Mouse (Mus musculus): ENCODE data around the gene Igfals. TPM values are rescaled to one million over a fixed set of nuclear protein-coding genes. Genes with fewer than 3 reads are reported as not detected.
A peak's percentile ranks its signal among the peaks of the same experiment; 100 is the strongest.

The Igfals gene
- total RNA-seq, 2 experiments from 2014 or later = not detected

DNA sequence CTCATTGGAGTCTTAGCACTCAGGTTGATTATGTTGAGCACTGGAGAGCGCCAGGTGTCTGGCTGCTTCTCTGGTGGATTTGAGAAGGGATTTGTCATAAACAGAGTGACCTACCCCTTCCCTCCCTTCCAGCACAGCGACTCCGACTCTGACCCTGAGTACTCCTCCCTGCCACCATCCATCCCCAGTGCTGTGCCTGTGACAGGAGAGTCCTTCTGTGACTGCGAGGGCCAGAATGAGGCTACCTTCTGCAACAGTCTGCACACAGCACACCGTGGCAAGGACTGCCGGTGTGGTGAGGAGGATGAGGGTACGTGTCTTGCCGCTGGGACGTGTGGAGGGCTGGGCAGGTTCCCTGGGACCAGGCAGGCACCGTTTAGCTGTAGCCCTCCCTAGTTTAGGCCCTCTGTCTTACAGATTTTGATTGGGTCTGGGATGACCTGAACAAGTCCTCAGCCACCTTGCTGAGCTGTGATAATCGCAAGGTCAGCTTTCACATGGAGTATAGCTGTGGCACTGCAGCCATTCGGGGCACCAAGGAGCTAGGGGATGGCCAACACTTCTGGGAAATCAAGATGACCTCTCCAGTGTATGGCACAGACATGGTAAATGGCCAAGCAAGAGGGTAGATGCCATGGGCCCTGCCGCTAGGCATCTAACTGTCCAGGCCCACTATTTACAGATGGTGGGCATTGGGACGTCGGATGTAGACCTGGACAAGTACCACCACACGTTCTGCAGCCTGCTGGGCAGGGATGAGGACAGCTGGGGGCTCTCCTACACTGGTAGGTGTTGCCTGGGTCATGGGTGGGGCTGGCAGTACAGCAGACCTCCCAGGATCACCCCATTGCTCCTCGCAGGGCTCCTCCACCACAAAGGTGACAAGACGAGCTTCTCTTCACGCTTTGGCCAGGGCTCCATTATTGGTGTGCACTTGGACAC lies 24.6 kb downstream of the Igfals start:
- intact Hi-C loops (cut with DNase I) = no loop called here
- DNase-seq (ENCODE audit: low spot score in 2 of 2) = peak in 1 of 2 experiments; percentile 13

DNA sequence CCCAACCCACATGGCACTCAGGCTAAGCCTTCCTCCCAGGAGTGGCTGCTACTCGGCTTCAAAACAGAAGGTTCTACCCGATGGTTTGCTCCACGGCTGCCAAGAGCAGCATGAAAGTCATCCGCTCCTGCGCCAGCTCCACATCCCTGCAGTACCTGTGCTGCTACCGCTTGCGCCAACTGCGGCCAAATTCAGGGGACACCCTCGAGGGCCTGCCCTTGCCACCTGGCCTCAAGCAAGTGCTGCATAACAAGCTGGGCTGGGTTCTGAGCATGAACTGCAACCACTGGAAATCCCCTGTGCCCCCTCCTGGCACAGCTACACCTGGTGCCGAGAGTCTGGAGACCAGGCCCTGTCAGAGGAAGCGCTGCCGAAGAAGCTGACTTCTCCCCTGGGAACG lies 25.5 kb downstream of the Igfals start:
- intact Hi-C loops (cut with DNase I) = no loop called here
- no peak for DNase-seq (ENCODE audit: low spot score in 2 of 2)

DNA sequence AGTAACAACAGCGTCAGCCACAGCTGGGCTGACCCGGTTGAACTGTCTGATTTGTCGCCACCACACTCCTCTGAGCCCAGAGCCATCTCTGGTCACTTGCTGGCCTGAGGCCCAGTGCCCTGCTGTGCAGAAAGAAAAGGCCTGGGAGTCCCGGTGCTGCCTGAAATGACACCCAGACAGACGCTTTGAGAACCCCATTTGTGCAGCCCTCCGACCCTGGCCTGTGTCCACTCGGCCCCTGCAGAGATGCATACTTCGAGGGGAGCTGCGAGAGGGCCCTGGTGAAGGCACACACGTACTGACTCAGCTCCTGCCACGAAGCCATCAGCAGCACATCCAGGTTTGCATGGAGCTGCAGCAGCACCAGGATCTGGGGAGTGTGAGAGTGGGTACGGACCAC lies 27.0 kb downstream of the Igfals start:
- intact Hi-C loops (cut with DNase I) = no loop called here
- no peak for DNase-seq (ENCODE audit: low spot score in 2 of 2)

DNA sequence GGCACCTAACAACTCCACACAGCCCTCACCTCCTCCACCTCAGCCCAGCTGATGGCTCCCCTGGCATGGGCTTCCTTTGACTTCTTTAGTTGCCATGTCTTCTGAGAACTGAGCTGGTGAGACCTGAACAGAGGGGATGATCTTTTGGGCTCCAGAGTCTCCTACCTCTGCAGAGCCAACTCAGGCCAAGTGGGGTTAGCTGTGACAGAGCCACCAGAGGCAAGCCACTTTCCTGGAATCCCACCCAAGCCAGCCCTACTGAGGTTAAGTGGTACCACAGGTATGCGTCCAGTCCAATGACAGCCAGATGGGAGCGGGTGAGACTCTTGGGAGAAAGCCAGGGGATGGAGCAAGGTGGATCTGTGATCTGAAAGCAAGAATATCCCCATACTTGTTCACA lies 27.5 kb downstream of the Igfals start:
- intact Hi-C loops (cut with DNase I) = no loop called here
- DNase-seq (ENCODE audit: low spot score in 2 of 2) = no peak

DNA sequence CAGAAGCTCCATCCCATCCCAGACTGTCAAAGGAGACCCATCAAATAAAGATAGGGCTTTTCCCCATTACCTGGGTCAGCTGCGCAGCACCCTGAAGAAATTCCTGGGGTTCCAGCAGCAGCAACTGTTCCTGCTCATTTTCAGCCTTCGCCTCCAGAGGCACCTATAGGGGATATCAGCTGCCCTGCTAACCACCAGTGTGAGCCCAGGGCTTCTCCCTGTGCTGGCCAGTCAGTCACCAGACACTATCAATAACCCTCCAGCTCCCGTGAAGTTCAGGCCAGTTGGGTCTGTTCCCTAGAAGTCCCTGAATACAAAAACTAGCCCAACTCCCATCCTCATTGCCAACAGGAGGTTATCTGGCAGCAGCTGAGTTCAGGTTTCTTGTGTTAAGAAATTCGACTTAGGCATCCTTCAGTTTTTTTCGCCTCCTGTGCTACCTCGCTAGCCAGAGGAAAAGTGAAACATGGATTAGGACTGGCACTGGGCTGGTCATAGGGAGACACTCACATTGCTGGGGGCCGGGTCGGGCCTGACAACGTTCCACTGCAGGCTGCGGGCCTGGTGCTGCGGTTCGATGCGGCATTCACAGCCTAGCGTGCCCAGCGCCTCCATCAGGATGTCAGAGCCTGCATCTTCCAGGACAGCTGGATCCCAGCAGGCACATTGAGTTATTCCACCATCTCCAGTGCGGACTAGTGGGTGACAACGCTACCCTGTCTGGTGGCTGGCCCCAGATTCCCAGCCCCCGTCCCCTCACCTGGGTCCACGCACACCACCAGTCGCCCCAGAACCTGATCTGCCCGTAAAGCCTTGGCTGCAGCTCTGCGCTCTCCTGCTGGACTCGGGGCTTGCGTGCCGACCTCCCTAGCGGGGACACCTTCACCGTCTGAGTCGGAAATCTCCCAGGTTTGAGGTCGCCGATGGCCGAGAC lies 28.5 kb downstream of the Igfals start:
- intact Hi-C loops (cut with DNase I) = no loop called here
- no peak for DNase-seq (ENCODE audit: low spot score in 2 of 2)

DNA sequence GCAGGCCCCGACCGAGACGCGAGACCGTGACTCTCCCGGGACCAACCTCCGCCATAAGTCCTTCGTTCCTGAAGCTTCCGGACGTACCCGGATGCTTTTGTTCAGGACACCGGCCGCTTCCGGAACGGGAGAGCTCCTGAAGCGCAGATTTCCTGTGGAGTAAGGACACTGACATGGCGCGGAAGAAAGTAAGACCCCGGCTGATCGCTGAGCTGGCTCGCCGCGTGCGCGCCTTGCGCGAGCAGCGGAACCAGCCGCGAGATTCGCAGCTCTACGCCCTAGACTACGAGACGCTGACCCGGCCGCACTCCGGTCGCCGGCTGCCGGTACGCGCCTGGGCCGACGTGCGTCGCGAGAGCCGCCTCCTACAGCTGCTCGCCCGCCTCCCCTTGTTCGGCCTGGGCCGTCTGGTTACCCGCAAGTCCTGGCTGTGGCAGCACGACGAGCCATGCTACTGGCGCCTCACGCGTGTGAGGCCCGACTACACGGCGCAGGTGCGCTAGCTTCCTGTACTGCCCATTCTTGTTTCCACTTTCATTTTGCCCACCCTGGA lies 29.3 kb downstream of the Igfals start, which contains the start of the genes Eme2 and Mrps34:
TSS of gene Eme2 (minus strand) at position 93 of the 553 bp plus-strand sequence.
TSS of gene Mrps34 (plus strand) at position 122 of the 553 bp plus-strand sequence.
- peak; percentile 89 for DNase-seq (ENCODE audit: low spot score in 2 of 2)
- intact Hi-C loops (cut with DNase I) = no loop called here

DNA sequence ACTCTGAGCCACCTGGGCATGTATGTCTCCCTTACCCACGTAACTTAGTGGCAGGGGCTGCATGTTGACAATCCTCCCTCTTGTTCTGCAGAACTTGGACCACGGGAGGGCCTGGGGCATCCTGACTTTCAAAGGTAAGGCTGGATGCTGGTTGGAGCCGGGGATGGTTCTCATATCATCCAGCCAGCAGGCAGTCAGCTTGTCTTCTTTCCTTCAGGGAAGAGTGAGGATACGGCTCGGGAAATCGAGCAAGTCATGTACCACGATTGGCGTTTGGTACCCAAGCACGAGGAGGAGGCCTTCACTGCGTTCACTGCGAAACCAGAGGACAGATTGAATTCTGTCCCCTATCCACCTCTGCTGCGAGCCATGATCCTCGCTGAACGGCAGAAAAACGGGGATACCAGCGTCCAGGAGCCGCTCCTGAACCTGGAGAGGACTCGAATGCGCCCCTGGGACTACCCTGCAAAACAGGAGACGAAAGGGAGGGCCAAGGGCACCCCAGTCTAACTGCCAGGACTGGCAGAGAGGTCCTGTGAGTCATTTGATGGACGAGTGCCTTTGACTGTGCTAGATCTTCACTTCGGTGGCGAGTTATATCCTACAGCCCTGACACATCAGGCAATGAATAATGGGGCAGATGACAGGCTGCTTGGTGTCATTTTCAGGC lies 29.9 kb downstream of the Igfals start:
- DNase-seq (ENCODE audit: low spot score in 2 of 2) = no peak
- intact Hi-C loops (cut with DNase I) = no loop called here

DNA sequence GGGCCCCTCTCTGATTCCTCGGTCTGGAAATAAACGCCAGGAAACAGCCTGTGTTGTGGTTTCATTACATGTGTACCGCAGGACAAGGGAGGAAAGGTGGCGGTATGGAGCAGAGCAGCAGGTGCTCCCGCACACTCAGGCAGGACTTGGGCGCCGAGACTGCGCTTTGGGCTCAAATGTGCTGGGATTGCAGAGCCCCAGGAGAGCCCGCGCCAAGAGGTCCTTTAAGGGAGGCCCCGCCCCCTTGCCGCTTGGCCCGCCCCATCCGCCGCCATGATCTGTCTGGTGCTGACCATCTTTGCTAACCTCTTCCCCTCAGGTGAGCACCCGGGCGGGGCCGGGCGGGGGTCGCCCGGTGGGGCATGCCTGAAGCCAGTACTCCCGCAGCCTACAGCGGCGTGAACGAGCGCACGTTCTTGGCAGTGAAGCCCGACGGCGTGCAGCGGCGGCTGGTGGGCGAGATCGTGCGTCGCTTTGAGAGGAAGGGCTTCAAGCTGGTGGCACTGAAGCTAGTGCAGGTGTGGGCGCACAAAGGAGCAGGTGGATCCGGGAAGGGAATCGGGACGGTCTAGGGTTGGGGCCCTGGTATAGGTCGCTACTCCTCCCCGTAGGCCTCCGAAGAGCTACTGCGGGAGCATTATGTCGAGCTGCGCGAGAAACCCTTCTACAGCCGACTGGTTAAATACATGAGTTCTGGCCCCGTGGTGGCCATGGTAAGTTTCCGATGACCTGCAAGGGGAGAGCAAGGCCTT lies 30.6 kb downstream of the Igfals start, which contains the start of gene Nme3:
TSS of gene Nme3 (plus strand) at position 260 of the 752 bp plus-strand sequence.
- peak; percentile 74 to 80 for DNase-seq (ENCODE audit: low spot score in 2 of 2)
- intact Hi-C loops (cut with DNase I) = no loop called here

DNA sequence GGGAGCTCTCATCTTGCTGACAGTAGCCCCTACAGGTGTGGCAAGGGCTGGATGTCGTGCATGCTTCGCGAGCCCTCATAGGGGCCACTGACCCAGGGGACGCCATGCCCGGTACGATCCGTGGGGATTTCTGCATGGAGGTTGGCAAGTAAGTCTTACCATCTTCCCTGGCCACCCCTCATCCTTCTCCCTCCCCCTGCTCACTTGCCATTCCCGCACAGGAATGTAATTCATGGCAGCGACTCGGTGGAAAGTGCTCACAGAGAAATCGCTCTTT lies 31.1 kb downstream of the Igfals start:
- DNase-seq (ENCODE audit: low spot score in 2 of 2) = no peak
- intact Hi-C loops (cut with DNase I) = no loop called here

DNA sequence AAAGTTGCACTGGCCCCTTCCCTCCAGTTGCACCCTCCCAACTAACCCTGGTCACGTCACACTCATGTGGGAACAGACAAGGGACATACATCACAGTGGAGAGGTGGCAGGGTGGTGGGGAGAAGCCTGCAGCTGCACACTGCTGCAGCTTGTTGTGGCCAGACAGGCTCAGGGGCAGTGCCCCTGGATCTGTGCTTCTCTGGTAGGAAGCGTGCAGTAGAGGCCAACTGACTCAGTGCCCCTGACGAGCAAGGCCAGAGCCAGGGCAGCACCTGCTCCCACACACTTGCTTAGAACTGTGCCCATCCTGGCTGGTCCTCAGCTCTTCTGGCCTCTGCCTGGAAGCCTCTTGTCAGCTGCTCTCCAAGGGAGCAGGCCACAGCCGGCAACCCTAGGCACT lies 31.8 kb downstream of the Igfals start:
- peak in 1 of 2 experiments; percentile 15 for DNase-seq (ENCODE audit: low spot score in 2 of 2)
- intact Hi-C loops (cut with DNase I) = no loop called here

DNA sequence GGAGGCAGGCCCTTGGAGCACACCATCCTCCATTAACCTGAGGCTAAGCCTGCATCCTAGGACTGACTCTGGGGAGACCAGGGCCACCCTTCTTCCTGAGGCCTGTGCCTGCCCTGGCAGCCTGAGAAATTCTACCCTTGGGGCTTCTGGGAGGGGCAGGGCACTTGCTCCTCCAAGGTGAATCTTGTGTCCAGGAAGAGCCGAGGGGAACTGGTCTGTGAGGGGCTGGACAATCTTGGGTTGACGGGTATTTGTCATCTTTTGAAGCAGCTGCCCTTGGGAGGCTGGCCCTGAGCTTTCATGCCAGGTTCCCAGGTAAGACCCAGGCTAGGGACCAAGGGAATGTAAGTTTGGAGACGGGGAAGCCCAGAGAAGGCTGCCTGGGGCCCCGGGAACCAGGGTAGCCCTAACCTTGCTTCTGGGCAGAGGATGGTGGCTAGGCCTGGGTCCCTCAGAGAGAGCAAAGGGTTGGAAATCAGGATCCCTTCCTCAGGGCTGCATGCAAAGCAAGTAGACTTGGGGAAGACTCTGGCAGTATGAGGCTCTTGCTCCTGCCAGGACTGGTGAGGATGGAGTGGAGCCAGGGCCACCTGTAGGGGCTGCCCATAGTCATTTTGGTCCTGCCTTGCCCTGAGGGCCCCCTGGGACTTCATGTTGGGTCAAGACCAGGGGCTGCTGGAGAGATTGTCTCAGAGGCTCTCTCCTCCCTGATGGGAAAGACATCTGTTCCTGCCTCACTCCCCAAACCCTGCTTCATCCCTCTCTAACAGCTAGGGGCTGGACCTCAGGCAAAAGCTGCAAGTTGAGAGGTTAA lies 32.5 kb downstream of the Igfals start:
- DNase-seq (ENCODE audit: low spot score in 2 of 2) = no peak
- intact Hi-C loops (cut with DNase I) = no loop called here

DNA sequence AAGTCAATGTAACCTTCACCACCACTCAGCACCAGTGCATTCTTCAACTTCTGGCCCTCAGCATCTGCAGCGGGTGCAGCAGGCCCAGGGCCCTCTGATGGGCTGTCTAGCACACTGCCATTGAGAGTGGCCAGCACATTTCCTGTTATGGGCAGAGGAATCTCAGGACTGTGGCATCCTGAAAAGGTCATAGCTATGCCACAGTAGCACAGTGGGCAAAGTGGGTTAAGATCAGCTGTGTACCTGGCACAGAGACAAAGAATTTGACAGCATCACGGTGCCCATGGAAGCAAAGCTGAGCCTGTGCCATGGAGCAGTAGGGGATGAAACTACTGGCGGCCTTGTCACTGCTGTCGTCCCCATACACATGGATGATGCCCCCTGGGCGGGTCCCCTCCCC lies 33.4 kb downstream of the Igfals start:
- DNase-seq (ENCODE audit: low spot score in 2 of 2) = no peak
- intact Hi-C loops (cut with DNase I) = no loop called here

DNA sequence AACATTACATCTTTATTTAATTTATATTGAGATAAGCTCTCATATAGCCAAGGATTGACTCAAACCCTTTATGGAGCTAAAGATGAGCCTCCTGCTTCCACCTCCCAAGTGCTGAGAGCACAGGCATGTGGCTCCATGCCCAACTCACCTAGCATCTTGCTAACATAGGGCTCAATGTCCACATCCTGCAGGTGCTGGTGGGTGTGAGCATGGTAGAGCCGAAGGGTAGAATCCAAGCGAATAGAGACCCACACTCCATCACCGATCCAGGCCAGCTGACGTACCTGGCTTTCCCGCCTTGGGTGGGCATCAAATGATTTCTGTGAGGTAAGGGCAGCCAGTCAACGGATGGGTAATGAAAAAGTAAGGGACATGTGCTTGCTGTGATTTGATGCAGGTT lies 34.2 kb downstream of the Igfals start:
- intact Hi-C loops (cut with DNase I) = no loop called here
- DNase-seq (ENCODE audit: low spot score in 2 of 2) = no peak

DNA sequence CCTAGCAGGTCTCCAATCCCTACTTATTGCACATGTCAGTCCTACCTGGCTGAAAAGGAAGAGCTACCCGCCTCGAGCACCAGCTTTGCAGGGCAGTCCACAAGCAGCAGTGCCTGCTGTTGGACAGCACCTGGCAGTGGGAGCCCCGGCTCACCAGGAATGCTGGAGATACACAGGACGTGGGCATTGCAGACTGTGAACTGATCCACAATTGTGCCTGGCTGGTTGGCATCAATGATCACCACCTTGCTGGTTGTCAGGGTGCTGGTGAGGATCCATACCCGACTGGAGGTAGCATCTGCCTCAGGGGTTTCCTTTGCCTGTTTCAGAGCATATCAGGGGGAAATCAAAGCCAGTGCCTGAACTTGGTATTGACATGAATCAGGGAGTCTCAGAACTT lies 36.3 kb downstream of the Igfals start:
- DNase-seq (ENCODE audit: low spot score in 2 of 2) = no peak
- intact Hi-C loops (cut with DNase I) = no loop called here

DNA sequence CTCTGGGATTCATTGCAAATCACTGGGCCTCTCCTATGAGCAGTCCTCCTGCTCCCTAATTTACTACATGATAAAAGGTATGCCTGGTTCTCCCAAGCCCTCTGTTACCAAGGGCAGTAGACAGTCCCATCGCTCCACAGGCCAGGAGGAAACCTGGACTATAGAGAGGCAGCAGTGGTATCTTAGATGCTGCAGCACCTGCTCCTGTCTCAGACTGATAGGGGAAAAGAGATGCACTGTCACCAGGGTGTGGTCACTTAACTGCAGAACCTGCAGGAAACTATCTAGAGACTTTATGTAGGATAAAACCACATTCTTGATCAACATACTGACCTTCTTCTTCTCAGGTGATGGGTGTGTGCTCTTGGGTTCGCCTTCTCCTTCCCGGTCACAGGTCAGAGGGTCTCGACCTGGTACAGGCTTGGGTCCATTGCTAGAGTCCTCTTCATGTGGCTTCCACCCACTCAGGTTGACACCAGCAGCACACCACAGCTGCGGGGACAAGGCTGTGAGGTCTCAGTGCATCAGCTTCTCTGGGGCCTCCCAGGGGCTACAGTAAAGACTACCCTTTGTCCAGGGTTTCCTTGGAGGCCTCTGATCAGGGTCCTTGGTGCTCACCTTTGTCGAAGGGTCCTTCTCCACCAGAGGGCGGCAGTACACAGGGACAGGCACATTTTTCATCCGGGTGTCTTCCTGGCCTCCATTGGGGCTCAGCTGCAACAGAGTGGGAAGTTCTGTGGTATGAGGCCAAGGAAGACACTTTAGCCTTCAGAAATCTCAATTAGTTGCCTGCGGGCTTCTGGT lies 37.1 kb downstream of the Igfals start:
- intact Hi-C loops (cut with DNase I) = no loop called here
- peak in 1 of 2 experiments; percentile 15 for DNase-seq (ENCODE audit: low spot score in 2 of 2)

DNA sequence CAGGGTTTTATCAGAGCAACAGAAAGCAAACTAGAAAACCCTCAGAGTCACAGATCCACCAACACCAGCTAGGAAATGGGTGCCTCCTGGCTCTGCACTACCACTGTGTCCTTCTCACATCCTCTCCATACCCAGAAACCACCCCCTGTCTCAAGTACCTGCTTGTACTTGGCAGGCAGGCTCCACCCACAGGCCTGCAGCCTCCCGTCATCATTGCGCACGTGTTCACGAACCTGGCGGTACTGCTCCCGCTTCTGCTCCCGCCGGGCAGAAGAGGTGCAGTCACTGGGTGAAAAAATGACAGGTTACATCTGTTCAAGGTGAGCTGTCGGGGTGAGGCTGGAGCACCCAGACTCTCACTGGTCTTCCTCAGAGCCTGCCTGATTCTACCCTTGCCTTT lies 38.0 kb downstream of the Igfals start:
- DNase-seq (ENCODE audit: low spot score in 2 of 2) = peak in 1 of 2 experiments; percentile 22
- intact Hi-C loops (cut with DNase I) = no loop called here

DNA sequence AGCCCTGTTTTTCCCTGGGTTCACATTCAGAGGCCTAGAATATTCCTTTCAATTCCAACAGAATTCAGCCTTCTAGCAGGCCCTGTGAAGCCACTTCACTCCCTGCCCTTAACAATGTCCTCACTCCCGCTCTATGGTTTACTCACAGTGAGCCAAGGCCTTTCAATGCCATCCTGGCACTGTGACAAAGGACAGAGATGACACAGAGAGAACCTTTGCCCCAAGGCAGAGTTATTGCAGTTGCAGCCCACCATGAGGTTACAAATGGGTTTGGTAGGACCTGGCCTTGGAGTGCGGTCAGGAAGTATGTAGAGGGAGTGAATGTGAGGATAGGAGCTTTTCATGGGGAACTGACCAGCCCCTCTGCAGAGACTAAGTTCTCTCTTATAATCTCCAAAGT lies 41.8 kb downstream of the Igfals start:
- DNase-seq (ENCODE audit: low spot score in 2 of 2) = no peak

More for the DNA sequence above, 41.8 kb downstream of the Igfals start:
- intact Hi-C loops (cut with DNase I) = no loop called here
